Mouse (Mus musculus) embryonic fibroblast, embryonic 13.5 days (primary cell): ENCODE measurements around the gene Nfic.

Source experiments
- CTCF ChIP-seq: IDR thresholded peaks from 2 replicates; pipeline ENCODE4 v1.5.1; 2011; ENCODE audit warnings: mild to moderate bottlenecking, control low read depth, low read length, moderate library complexity, borderline replicate concordance; ENCODE audit not compliant: insufficient read depth
- POLR2A ChIP-seq: IDR thresholded peaks from 2 replicates; pipeline ENCODE4 v1.6.1; 2011; ENCODE audit warnings: low read depth, mild to moderate bottlenecking, control low read depth, low read length, moderate library complexity

- no peak for TF ChIP-seq CTCF
- TF ChIP-seq POLR2A: peak; percentile 64
Measured at GRCm38 (mm10) chr10:81378553-81379182, 76.8 kb downstream of the Nfic start.
